Mouse (Mus musculus) granulocyte monocyte progenitor cell, adult 5-6 weeks (primary cell): Measurements from ENCODE around the gene Pitpnb. TPM values are rescaled to one million over a fixed set of nuclear protein-coding genes. Genes with fewer than 3 reads are reported as not detected.
A peak's percentile ranks its signal among the peaks of the same experiment; 100 is the strongest.

Experiments
- ATAC-seq: replicated peaks from 2 replicates; pipeline ENCODE4 v1.8.0; 2016; ENCODE audit warnings: mild to moderate bottlenecking, moderate TSS enrichment, inconsistent platforms; ENCODE audit not compliant: poor library complexity, severe bottlenecking
- total RNA-seq, 2 experiments: library from RNA; stranded (forward) in 1 of 2; stranded (reverse) in 1 of 2; fragments of 200-712, 200-1000 nt in 1 of 2; fragments of >200 nt in 1 of 2; fragmentation: Nextera tagmentation in 1 of 2; gene quantifications; 2 replicates each; pipeline ENCODE4 v1.2.3; 2014 to 2017

Pitpnb gene
- total RNA-seq, 2 experiments from 2014 or later: 18.1 to 53.5 TPM

DNA sequence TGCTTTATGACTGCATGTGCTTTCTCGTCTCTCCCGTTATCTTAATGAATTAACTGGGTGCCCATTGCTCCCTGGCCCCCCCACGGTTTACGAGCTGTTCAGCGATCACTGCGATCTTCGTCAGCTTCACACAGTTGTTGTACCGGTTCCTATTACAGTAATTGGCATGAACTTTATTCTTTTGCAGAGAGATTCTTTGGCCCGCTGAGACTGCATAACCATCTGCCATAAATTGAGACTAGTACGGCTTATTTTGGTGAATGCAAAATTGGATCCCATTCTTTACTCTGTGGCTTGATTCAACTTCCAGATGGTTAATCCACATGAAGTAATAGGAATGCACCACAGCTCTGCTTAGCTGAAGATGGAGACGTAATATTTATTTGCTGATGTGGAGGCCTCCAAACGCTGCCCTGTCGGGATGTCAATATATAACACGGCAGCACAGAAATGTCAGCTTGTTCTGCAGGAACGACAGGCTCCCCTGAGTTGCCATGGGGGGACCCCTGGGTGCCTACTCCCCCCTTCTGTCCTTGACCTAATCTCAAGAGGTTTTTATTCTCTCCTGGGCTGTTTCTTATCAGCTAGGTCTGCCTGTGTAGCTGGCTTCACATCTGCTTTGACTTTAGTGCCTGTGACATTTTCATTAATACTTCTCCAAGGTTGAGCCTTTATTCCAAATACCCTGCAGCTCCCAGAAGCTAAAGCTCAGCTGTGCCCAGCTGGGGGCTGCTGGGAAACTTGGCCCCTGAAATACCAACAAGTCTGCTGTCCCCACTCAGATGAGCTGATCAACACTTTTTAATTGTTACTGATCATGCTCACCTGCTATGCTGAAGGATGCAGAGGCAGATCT lies 63.9 kb downstream of the Pitpnb start:
- ATAC-seq: no peak

DNA sequence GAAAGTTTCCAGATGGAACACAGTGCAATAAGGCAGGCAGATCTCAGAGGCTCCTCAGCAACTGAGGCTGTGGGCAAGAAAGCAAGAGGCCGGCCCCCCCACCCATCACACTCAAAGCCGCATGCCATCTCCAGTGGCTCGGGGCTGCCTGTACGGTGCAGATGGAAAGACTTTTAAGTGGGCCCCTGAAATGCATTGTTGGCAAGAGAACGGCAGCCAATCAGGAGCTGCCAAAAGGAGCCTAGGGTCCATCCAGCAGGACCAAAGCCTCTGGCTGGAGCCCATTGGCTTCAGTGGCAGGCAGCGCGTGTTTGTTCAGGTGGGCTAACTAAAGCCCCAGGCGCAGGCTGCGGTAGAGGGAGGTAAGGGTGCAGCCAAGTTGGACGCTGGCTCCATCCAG lies 65.2 kb downstream of the Pitpnb start:
- no peak for ATAC-seq

DNA sequence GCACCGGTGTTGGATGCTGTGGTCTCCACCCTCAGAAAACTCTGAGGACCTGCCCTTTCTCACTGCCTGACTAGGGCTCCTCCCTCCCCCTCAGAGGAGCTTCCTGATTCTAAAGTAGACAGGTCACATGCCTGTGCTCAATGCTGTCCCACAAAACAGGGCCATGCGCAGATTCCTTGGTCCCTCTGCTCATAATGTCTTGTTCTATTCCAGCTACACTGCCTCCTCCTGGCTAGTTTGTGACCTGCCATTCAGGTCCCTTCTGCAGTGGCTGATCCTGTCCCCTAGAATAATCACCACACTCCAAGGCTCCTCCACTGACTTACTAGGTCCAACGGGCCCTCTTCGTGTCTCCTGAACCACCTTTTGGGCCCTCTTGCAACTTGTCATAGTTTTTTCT lies 65.6 kb downstream of the Pitpnb start:
- ATAC-seq: no peak

DNA sequence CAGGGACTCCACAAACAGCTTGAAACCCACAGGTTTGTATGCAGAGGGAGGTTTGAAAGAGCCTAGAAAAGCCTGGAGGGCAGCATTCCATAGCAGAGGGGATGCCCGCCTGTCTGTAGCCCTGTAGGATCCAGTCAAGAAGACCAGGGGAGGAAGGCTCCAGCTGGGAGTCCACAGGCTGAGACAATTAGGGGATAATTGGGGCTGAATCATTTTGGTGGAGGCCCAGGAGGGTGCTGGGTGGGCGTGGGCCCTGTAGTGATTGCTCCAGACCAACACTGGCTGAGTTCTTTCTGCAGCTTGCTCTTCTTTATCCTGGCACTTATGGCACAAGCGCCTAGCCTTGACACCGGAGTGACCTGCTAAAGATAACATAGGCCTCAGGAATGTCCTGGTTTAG lies 67.9 kb downstream of the Pitpnb start:
- ATAC-seq: no peak

DNA sequence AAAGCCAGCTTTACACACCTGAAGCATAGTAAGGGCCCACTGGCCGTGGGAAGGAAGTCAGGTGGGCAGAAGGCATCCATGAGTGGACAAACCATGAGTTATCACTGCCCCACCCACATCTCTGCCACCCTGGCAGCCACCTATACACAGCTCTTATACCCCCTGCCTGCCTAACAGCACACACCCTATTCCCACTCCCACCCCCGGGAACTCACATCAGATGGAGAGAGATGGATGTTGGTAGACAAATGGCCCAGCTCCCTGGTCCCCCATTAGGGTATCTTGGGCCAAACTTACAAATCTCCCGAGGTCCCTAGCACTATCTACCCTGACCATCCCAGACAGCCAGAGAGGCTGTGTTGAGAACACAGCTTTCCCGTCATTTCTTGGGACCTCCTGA lies 68.7 kb downstream of the Pitpnb start:
- ATAC-seq: no peak

DNA sequence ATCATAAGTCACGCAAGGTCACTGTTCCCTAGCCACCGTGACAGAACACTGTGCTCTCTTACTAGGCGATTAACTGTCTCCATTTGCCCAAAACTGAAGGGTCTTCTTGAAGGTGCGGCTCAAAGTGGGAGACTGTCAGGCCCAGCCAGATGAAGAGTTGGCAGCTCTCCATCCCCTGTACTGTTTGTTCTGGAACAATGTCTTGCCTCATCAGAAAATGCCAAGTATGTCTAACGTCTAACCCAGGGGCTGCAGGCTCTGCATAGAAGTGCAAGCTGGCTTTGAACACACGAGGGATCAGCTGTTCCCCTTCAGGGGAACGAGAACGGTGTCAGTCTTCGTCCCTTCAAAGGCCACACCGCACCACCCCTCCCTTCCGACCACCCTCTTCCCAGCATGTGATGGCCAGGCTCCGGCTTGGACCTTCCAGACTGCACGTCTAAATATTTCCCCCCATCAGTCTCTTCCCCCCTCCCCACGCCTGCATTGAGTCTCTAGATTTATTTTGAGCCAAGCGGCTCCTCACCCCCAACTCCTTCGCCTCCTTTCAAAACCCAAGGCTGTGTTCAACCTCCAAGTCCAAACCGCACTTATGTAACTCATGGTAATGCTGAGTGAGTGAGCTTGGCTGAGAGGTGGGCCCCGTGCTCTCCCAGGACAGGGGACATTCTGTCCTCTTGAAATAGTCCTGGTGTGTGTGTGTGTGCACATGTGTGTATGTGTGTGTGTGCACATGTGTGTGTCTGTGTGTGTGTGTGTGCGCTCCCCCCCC lies 71.5 kb downstream of the Pitpnb start:
- ATAC-seq: no peak

DNA sequence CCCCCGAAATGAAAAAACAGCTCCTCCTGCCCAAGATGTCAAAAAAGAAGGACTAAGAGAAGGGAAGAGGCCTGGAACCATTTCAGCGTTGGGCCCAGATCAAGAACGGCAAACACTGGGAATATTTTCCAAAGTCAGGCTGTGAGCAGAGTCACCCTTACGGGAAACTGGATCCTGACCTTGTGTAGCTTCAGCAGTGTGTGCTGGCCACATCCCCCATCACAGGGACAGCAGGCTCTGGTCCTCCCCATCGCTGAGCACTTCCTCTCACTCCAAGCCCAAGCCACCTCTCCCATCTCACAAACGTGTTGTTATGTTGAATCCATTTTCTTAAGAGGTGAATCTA lies 72.1 kb downstream of the Pitpnb start:
- ATAC-seq: no peak

DNA sequence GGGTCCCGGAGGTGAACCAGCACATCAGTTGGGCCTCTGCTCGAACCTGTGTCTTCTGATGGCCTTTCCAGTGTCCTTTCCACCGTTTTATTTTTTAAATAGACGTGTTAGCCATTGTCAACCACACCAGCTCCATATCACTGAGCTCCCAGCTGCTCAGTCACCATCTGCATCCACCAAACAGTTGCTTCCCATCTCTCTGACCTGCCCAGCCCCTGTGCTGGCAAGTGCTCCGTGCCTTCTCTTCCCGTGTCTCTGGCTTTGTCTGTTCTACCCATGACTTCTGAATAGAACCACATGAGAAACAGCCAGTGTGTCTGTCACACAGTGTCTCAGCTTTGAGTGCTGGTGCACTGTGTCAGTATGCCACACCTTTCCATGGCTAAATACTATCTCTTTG lies 74.2 kb downstream of the Pitpnb start:
- ATAC-seq: no peak

DNA sequence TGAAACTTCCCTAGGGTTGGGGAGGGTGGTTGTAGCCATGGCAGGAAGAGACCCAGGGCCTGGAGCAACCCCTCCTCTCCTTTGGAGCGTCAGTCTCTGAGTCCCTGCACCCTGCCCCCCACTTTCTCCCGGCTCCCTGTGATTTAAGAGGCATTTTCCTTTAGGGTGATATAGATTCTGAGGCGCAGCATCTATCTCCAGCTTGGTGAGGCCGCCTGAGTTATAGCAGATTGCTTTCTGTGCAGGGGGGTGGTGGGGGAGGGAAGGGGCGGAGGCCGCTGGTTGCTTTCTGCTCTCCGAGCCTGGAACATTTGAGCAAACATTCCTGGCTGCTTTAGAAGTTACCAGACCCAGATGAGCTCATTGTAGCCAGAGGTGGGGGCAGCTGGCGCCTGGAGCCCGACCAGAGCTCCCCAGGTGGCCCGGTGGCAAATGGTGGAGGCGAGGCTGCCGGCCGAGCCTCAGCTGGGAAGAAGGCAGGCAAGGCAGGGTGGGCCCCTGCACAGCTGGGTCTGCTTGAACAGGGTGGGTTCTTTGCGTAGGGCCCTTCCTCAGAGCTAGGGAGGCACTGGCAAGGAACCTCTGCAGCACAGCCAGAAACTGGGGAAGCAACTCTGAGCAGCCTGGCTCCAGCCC lies 78.0 kb downstream of the Pitpnb start:
- no peak for ATAC-seq

DNA sequence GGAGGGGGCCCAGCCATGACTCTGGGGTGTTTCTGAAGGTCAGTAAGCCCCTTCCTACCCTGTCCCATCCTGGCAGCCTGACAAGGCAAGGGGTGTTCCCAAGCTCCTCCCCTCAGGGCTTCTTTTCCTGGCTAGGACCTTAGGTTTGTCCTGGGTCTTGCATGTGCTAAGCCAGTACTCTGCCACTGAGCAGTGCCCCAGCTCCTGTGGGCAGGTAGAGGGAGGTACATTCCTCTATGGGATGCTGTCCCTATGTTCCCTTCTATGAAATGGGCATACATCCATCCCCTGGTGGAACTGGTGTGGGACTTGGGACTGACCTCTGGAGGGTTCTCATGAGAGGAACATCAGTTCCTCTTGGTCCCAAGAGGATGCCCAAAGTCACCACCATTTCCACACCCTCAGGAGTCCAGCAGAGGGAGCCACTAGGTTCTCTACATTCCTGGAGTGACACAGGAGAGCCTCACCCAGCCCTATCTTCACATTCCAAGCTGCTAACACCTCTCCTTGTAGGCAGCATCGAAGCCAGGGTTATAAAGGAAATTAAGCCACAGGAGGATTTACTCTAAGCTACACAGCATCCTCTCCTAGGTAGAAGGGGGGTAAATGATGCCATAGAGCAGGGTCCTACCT lies 79.0 kb downstream of the Pitpnb start:
- ATAC-seq: peak; percentile 43; the same call in 1 of the 2 replicates

DNA sequence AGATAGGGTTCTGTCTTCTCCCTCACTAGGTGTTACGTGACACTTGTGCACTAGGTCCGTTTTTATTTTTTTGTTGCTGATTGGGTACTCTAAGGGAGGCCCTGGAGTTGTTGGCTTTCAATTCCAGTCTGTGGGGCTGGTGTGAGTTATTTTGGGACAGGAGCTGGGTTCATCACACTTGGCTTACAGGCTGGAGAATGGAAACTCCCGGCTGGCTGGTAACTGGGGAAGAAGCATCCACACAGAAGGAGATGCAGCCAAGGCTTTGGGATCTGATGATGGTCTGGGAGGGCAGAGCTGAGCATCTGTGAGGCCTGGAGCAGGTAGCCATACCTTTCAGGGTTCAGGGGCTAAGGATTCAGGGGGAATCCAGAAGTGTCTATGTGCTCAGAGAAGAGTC lies 80.1 kb downstream of the Pitpnb start:
- no peak for ATAC-seq

DNA sequence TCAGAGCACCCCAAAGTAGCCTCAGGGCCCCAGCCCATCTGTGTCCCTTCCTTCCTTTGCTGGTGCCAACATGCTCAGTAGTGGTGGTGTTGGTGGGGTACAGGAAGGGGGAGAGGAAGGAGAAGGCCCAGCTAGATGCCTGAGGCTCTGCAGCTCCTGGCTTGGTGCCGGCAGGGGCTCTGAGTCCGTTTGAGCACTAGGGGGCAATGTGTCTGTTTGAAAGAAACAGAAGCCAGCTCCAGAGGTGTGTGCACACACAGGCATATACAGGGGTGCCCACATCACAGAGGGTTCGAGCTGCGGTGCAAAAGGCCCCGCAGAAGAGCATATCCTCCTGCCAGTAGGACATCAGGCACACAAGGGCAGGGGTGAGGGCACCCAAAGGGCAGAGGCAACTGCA lies 83.6 kb downstream of the Pitpnb start:
- peak; percentile 71 for ATAC-seq

DNA sequence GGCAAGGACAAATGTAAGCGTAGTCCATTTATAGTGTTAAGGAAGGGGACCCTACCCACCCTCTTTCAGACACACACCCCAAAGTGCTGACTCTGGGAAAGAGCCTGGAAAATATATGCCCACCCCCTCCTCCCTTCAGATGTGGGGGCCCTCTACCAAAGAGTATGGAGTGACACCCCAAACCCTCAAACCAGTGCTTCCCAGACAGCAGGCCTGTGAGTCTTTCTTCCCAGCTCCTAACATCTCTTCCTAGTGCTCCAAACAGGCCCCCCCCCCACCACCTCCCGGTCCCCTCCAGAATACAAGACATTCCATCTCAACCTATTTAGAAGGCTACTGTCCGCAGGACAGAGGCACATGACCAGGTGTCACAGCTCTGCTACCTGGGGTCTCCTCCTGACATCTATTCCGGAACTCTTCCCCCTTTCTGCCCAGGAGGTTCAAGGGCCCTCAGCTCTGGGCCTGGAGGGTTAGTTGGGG lies 84.2 kb downstream of the Pitpnb start:
- no peak for ATAC-seq

DNA sequence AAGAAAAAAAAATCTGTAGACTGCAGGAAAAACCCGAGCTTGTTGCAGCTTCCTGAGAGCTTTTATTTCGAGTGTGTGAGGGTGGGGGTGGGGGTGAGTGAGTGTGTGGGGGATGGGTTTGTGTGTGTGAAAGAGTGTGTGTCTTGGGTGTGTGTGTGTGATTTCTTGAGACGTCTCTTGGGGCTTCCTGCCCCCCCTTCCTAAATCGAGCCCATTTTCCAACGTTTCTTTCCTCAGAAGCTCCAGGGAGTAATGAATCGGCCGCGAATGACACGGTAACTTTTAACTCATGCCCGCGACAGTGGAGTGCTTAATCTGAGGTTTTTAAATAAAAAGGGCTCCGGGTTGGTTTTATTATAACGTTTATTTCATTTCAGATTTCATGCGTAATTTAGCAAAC lies 85.0 kb downstream of the Pitpnb start:
- no peak for ATAC-seq

DNA sequence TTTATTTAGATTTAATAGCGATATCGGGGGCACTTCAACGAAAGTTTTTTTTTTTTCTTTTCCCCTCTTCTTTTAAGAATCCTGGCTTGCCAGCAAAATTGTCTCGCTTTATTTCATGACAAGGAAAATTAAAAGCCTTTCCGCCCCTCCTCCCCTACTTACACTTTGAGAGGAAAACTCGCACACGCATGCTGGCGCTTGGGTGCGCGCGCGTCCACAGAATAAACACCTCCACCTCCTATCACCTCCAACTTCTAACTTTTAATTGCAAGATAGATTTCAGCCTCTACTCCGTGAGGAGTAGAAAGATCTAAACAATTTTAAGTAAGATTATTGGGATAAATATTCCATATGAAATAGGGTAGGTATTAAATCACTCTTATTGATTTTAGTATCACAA lies 85.5 kb downstream of the Pitpnb start:
- ATAC-seq: no peak

DNA sequence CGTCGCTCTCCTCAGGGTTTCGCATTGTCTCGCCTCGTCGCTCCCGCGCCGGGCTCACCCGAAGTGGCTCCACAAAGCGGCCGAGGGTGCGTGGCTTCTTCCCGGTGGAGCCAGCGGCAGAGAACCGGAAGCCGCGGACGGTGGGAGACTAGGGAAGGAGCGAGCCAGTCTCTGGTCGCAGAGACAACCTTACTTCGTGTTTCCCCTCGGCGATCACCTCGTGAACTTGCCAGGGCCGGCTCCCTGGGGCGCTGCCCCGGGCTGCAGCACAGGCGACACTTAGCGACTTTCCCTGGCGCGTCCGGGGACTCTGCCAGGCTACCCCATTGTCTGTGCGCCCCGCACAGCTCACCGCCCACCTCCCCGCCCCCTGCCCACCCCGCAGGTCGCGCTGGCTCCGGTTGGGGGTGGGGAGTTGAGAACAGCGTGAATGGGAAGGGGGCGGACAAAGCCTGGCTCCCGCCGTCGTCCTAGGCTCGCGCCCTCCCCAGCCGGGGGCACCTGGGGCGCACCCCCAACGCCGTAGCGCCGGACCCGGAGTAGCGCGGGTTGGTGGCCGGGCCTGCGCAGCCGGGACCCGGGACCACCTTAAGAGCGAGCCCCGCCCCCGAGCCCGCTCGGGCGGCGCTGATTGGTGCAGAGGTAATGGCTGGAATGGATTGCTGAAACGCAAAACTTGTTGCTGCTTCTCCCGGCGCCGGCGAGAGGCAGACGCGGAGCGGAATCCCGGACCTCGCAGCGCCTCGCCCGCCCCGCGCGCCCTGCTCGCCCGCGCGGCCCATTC lies 86.2 kb downstream of the Pitpnb start, which contains the start of gene Mn1:
TSS of gene Mn1 (plus strand) at position 772 of the 784 bp plus-strand sequence.
- peak; percentile 42 for ATAC-seq

DNA sequence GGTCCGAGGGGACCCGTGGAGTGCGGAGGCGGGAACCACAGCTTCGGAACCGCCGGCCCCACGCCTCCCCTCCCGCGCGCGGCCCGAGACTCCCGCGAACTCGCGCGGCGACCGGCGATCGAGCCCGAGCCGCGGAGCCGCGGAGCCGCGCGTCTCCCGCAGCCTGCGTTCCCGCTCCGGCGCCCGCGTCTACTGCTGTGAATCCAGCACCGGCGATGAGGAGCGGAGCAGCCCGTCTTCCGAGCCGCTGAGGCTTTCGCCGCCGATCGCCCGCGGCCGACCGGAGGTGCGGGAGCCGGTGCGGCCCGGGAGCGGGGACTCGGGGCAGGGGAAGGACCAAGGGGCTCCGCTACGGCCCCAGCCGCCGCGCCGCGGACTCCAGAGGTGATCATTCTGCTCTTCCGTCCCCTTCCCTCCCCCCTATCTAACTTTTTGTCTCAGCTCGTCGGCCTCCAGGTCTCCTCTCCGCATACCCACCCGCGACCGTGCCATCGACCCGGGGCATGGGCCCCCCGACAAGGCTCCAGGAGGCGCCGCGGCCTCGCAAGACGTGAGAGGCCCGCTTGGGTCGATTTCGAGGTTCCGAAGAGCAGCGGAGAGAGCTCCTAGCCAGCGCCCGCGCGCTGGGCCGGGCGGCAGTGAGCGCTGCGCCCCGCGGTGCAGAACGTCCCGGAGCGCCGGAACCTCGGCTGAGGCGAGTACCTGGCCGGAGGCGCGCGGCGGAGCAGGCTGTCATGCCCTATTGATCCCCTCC lies 87.0 kb downstream of the Pitpnb start:
- no peak for ATAC-seq

DNA sequence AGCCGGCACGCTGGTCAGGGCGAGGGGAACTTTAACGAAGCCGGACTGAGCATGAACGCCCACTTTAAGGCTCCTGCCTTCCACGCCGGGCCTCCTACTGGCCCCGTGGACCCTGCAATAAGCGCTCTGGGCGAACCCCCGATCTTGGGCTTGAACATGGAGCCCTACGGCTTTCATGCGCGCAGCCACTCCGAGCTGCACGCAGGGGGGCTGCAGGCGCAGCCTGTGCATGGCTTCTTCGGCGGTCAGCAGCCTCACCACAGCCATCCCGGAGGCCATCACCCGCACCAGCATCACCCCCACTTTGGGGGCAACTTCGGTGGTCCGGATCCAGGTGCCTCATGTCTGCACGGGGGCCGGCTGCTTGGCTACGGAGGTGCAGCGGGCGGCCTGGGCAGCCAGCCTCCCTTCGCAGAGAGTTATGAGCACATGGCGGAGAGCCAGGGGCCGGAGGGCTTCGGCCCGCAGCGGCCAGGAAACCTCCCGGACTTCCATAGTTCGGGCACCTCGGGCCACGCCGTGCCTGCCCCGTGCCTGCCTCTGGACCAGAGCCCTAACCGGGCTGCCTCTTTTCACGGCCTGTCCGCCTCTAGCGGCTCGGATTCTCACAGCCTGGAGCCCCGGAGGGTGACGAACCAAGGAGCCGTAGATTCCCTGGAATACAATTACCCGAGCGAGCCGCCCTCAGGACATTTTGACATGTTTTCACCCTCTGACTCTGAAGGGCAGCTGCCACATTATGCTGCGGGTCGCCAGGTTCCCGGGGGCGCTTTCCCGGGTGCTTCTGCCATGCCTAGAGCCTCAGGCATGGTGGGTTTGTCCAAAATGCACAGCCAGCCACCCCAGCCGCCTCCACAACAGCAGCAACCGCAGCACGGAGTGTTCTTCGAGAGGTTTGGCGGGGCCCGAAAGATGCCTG lies 87.9 kb downstream of the Pitpnb start:
- ATAC-seq: no peak
